In the genomic region with DNA sequence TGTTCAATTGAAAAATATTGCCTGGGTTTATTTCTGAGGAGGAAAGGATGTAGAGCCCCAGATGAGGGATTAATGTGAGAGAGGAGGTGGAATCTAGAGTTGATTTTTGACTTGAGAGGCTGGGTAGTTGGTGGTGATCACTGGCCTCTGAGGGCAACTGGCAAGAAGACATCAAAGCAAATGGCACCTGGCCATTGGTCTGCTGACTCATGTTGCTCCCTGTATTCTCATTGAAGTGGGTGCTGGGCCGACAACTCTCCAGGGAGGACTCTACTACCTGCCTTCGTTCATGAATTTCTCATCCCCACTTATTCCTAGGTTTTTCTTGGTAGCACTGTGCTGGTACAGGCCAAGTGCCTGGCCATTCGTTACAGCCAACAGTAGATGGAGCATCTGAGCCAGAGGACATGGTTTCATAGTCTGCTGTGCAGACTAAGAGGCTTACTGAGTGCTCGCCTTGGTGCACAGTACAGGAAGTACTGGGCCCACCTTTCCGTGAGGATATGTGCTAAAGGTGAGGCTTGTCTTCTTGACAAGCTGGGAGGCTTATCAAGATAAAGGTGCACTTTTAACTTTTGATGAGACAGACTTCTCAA, we compare ENCODE assay signal across 9 mouse cellular contexts. TPM values are rescaled to one million over a fixed set of nuclear protein-coding genes. Genes with fewer than 3 reads are reported as not detected.
DNase-seq lines count a peak whose midpoint lies in the region; ATAC-seq and TF ChIP-seq lines count a peak whose summit lies in the region.
"Had no signal": no experiment of that assay in that cellular context is flagged by ENCODE, and none has a peak within 500 bp of the region (broad histone marks: within the 10 kb centered on the region; RNA-seq: fewer than 3 reads in every experiment).

No protein-coding gene starts in this region.

- no peak overlapping the region for H3K27ac ChIP-seq in kidney, embryonic 14.5 days (ENCODE audit: low read depth, low read length)
- no peak overlapping the region for H3K27ac ChIP-seq in kidney, postnatal 0 days
- H3K27ac ChIP-seq in small intestine, adult 2 months (ENCODE audit: insufficient read depth, low read depth, low read length): peak overlapping the region; percentile 94
- no peak overlapping the region for H3K27ac ChIP-seq in hindbrain, embryonic 11.5 days (ENCODE audit: low read depth, low read length)
- H3K27ac ChIP-seq: heart, embryonic 15.5 days had no signal

- no peak; the same call in 1 of the 2 replicates for TF ChIP-seq POLR2A in small intestine, adult 2 months (IDR thresholded peaks at IDR 0.05; ENCODE audit: low read depth, low read length)

- H3K9me3 ChIP-seq in kidney, embryonic 14.5 days (ENCODE audit: control insufficient read depth, low read length): no peaks in the 10 kb centered on the region
- H3K9me3 ChIP-seq in kidney, postnatal 0 days (replicated peaks; ENCODE audit: low read length): no peaks in the 10 kb centered on the region
- no peaks in the 10 kb centered on the region for H3K9me3 ChIP-seq in hindbrain, embryonic 11.5 days (ENCODE audit: control insufficient read depth, low read length)
- H3K9me3 ChIP-seq: heart, embryonic 15.5 days had no signal

- no peaks in the 10 kb centered on the region for H3K4me1 ChIP-seq in kidney, embryonic 14.5 days (ENCODE audit: control insufficient read depth, insufficient read depth, low read length)
- no peaks in the 10 kb centered on the region for H3K4me1 ChIP-seq in kidney, postnatal 0 days (replicated peaks; ENCODE audit: insufficient read depth, low read length)
- peaks cover 16% of the 10 kb centered on the region for H3K4me1 ChIP-seq in small intestine, adult 2 months (ENCODE audit: control insufficient read depth, insufficient read depth, insufficient read length, low read length)
- H3K4me1 ChIP-seq in hindbrain, embryonic 11.5 days (replicated peaks; ENCODE audit: control insufficient read depth, insufficient read depth, low read length): no peaks in the 10 kb centered on the region

- TF ChIP-seq CTCF in kidney, postnatal 0 days (IDR thresholded peaks at IDR 0.05; ENCODE audit: low read depth): peak; percentile 29; the same call in 1 of the 2 replicates
- TF ChIP-seq CTCF in small intestine, adult 2 months (IDR thresholded peaks at IDR 0.05; ENCODE audit: extremely low read depth, insufficient read length, insufficient replicate concordance, low read depth, low read length): peak; percentile 65; the same call in 1 of the 2 replicates

- H3K27me3 ChIP-seq in kidney, embryonic 14.5 days (ENCODE audit: control insufficient read depth, insufficient read depth, low read length): no peaks in the 10 kb centered on the region
- H3K27me3 ChIP-seq in kidney, postnatal 0 days (ENCODE audit: insufficient read depth, low read length): no peaks in the 10 kb centered on the region
- H3K27me3 ChIP-seq in small intestine, adult 2 months (ENCODE audit: control insufficient read depth, insufficient read depth, low read length): no peaks in the 10 kb centered on the region
- H3K27me3 ChIP-seq in hindbrain, embryonic 11.5 days (ENCODE audit: control insufficient read depth, insufficient read depth, low read length): no peaks in the 10 kb centered on the region
- H3K27me3 ChIP-seq: heart, embryonic 15.5 days had no signal

- peaks cover 3% of the 10 kb centered on the region; the same call in 1 of the 2 replicates for H3K36me3 ChIP-seq in kidney, embryonic 14.5 days (ENCODE audit: control insufficient read depth, insufficient read depth, low read length)
- no peaks in the 10 kb centered on the region for H3K36me3 ChIP-seq in kidney, postnatal 0 days (ENCODE audit: insufficient read depth, low read length)
- H3K36me3 ChIP-seq in small intestine, adult 2 months (ENCODE audit: control insufficient read depth, insufficient read depth, low read length): peaks cover 2% of the 10 kb centered on the region; the same call in 1 of the 2 replicates
- no peaks in the 10 kb centered on the region for H3K36me3 ChIP-seq in hindbrain, embryonic 11.5 days (ENCODE audit: control insufficient read depth, insufficient read depth, low read length)
- H3K36me3 ChIP-seq: heart, embryonic 15.5 days had no signal

- peak; percentile 83 to 87 for DNase-seq in kidney, adult 8-10 months
- no peak for DNase-seq in kidney, postnatal 0 days (ENCODE audit: low spot score)
- no peak for DNase-seq in hindbrain, embryonic 11.5 days (ENCODE audit: low spot score)
- no peak for DNase-seq in frontal cortex, adult 2 months (ENCODE audit: extremely low spot score in 1 of 2, low spot score in 1 of 2)
- DNase-seq in gastrocnemius, adult 8-10 months (ENCODE audit: low spot score in 2 of 2): no peak

- H3K4me2 ChIP-seq in kidney, embryonic 14.5 days (replicated peaks; ENCODE audit: low read depth, low read length): no peak overlapping the region
- H3K4me2 ChIP-seq in kidney, postnatal 0 days (ENCODE audit: low read length): no peak overlapping the region
- no peak overlapping the region for H3K4me2 ChIP-seq in hindbrain, embryonic 11.5 days (replicated peaks; ENCODE audit: low read depth, low read length)
- H3K4me2 ChIP-seq: heart, embryonic 15.5 days had no signal

- no peak for ATAC-seq in kidney, embryonic 14.5 days (ENCODE audit: low FRiP score, low TSS enrichment)
- peak; percentile 81 for ATAC-seq in activated CD4-positive, CD25-positive, alpha-beta regulatory T cell, adult 4 months
- ATAC-seq in kidney, postnatal 0 days (replicated peaks; ENCODE audit: low FRiP score, low read depth): no peak
- ATAC-seq in hindbrain, embryonic 11.5 days (ENCODE audit: low FRiP score): no peak

- H3K9ac ChIP-seq in kidney, embryonic 14.5 days (ENCODE audit: low read depth, low read length): no peak overlapping the region
- no peak overlapping the region for H3K9ac ChIP-seq in kidney, postnatal 0 days (ENCODE audit: low read depth, low read length)
- H3K9ac ChIP-seq in hindbrain, embryonic 11.5 days (ENCODE audit: low read depth, low read length): no peak overlapping the region
- H3K9ac ChIP-seq: heart, embryonic 15.5 days had no signal

- no peak overlapping the region for H3K4me3 ChIP-seq in kidney, embryonic 14.5 days (ENCODE audit: low read length)
- H3K4me3 ChIP-seq in kidney, postnatal 0 days (replicated peaks; ENCODE audit: low read depth, low read length): no peak overlapping the region
- H3K4me3 ChIP-seq in small intestine, adult 2 months (ENCODE audit: low read depth, low read length): no peak overlapping the region
- H3K4me3 ChIP-seq in hindbrain, embryonic 11.5 days (ENCODE audit: low read depth, low read length): no peak overlapping the region
- H3K4me3 ChIP-seq: heart, embryonic 15.5 days had no signal

- WGBS in kidney, embryonic 14.5 days: 89% methylated on average over 5 of the region's 5 CpGs
- WGBS in kidney, postnatal 0 days: 85% methylated on average over 5 of the region's 5 CpGs
- 22% methylated on average over 5 of the region's 5 CpGs for WGBS in small intestine, adult 2 months
- 90% methylated on average over 5 of the region's 5 CpGs for WGBS in hindbrain, embryonic 11.5 days

RNA-seq across cellular contexts. Expression of a gene that starts 53.4 kb away (rescaled TPM):
- polyA plus RNA-seq in kidney, embryonic 14.5 days (2014; fragmentation: Nextera tagmentation; extraction: Ambion mirVana): 18.1 and 32.6 TPM in 2 replicates
- polyA plus RNA-seq in activated CD4-positive, CD25-positive, alpha-beta regulatory T cell, adult 4 months (2017; shearing (Covaris generic)): 10 to 100 TPM; 30.4 to 31.9 TPM
- 19.3 and 19.8 TPM in 2 replicates for polyA plus RNA-seq in kidney, postnatal 0 days (2015; fragmentation: Nextera tagmentation; extraction: Ambion mirVana)
- polyA plus RNA-seq in small intestine, adult 2 months (2012; rRNA removed): 21.5 and 47.1 TPM in 2 replicates
- 28.3 and 30.8 TPM in 2 replicates for polyA plus RNA-seq in hindbrain, embryonic 11.5 days (2014; fragmentation: Nextera tagmentation; extraction: Ambion mirVana)
- polyA plus RNA-seq in frontal cortex, adult 2 months (2012; rRNA removed): 57.6 and 73.7 TPM in 2 replicates
- 10 to 100 TPM; 23.4 to 30.2 (median 28.0) TPM for total RNA-seq in gastrocnemius, adult 8-10 months (2022)

Comparison
In these comparisons a context has a peak if more than half of its experiments do, and no peak if none do; other contexts are left out.
1. DNase-seq: peak in kidney, adult 8-10 months (2 of 2); none in kidney, postnatal 0 days (single experiment), hindbrain, embryonic 11.5 days (single experiment), frontal cortex, adult 2 months (0 of 2) and gastrocnemius, adult 8-10 months (0 of 2).